Mouse (Mus musculus) lung, embryonic 14.5 days (tissue): ENCODE data around the gene Apof. TPM values are rescaled to one million over a fixed set of nuclear protein-coding genes. Genes with fewer than 3 reads are reported as not detected.

Experiments used
- ATAC-seq: fragments of 200-750 bp; cut with Nextera tagmentation; 2 replicates; pipeline ENCODE4 v1.8.0; 2017; ENCODE audit warnings: mild to moderate bottlenecking, moderate TSS enrichment, moderate library complexity; ENCODE audit not compliant: insufficient read depth
- DNase-seq: peaks from one replicate; pipeline ENCODE4 v3.0.0-alpha.2; 2015
- H3K27ac ChIP-seq: fragments of 300-500 bp; sonication (generic); 2 replicates; pipeline ENCODE4 v1.5.1; 2014; ENCODE audit warnings: low read depth, mild to moderate bottlenecking, moderate library complexity
- H3K27me3 ChIP-seq: fragments of 300-500 bp; sonication (generic); 2 replicates; pipeline ENCODE4 v1.6.1; 2014; ENCODE audit warnings: low read length, control low read depth; ENCODE audit not compliant: insufficient read depth
- H3K36me3 ChIP-seq: fragments of 300-500 bp; sonication (generic); 2 replicates; pipeline ENCODE4 v1.6.1; 2014; ENCODE audit warnings: control low read depth; ENCODE audit not compliant: insufficient read depth
- H3K4me1 ChIP-seq: fragments of 300-500 bp; sonication (generic); 2 replicates; pipeline ENCODE4 v1.6.1; 2014; ENCODE audit warnings: antibody characterized with exemption, control low read depth; ENCODE audit not compliant: insufficient read depth
- H3K4me2 ChIP-seq: fragments of 300-500 bp; sonication (generic); 2 replicates; pipeline ENCODE4 v1.6.1; 2014; ENCODE audit warnings: mild to moderate bottlenecking
- H3K4me3 ChIP-seq: fragments of 300-500 bp; sonication (generic); 2 replicates; pipeline ENCODE4 v1.5.1; 2014; ENCODE audit warnings: low read depth, low read length
- H3K9ac ChIP-seq: fragments of 300-500 bp; sonication (generic); 2 replicates; pipeline ENCODE4 v1.6.1; 2014
- H3K9me3 ChIP-seq: fragments of 300-500 bp; sonication (generic); 2 replicates; pipeline ENCODE4 v1.6.1; 2016; ENCODE audit warnings: low read depth, low read length, control low read depth
- CTCF ChIP-seq: IDR thresholded peaks from 2 replicates; pipeline ENCODE4 v1.5.1; 2016; ENCODE audit warnings: antibody characterized with exemption, low read depth
- WGBS: fragments of 180-500 bp; shearing (Covaris S2); extraction: QIAGEN DNeasy Blood & Tissue Kit; methylation state at CpG from one replicate; pipeline ENCODE4 v1.1.7; 2014; 5-methylcytosine and 5-hydroxymethylcytosine counted together
- polyA plus RNA-seq: library from polyadenylated mRNA; unstranded; fragments of >200 nt; fragmentation: Nextera tagmentation; extraction: Ambion mirVana; gene quantifications from 2 replicates; pipeline ENCODE4 v1.2.1, GENCODE M21; 2014

Apof gene
- polyA plus RNA-seq, 1 experiment from 2014 or later = not detected

DNA sequence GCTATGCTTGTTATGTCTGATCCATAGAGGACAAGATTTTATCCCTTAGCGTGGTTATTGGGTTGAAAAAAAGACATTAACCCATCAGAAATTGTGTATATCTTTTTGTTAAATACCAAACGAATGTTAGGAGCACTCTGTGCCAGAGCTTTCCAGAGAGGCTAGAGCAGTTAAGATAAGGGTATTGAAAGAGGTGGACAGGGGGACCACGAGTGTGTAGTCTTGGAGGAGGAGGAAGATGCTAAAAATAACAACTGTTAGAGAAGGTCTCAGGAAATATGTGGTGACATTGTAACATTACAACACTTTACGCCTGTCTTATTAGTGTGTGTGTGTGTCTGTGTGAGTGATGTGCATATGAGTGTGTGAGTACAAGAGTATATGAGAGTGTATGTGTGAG, 42.4 kb downstream of the Apof start:
- H3K27ac ChIP-seq = no peak overlapping the region

DNA sequence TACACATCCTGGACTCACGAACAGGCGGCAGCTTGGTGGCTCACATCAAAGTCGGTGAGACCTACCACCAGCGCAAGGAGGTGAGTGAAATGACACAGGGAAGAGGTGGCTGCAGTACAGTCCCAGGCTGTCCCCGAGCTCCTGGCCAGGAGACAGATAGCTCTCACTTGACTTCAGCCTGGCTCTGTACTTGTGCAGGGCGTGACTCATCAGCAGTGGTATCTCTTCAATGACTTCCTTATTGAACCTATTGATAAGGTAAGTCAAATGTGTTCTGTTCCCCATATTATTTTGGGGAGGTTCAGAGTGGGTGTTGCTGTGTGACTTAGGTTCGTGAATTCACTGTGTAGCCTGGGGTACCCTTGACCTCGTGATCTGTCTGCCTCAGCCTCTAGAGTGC, 47.1 kb downstream of the Apof start:
- Histone ChIP-seq H3K4me3 (no peak overlapping the region), H3K36me3 (peaks cover 81% of the 10 kb centered on the region), H3K9ac (no peak overlapping the region), H3K4me2 (no peak overlapping the region), H3K27me3 (no peaks in the 10 kb centered on the region), H3K9me3 (no peaks in the 10 kb centered on the region), H3K4me1 (no peaks in the 10 kb centered on the region), H3K27ac (no peak overlapping the region)
- DNase-seq = no peak
- no peak for TF ChIP-seq CTCF
- 91% methylated on average over 8 of the region's 8 CpGs for WGBS
- no peak for ATAC-seq

More for the DNA sequence above, 42.4 kb downstream of the Apof start:
- no peak overlapping the region for H3K9ac ChIP-seq
- no peak overlapping the region for H3K4me3 ChIP-seq
- H3K9me3 ChIP-seq = no peaks in the 10 kb centered on the region
- H3K27me3 ChIP-seq = no peaks in the 10 kb centered on the region
- WGBS = 62% methylated on average over 4 of the region's 4 CpGs
- peaks cover 72% of the 10 kb centered on the region for H3K36me3 ChIP-seq
- TF ChIP-seq CTCF = no peak
- DNase-seq = no peak
- peaks cover 4% of the 10 kb centered on the region for H3K4me1 ChIP-seq
- H3K4me2 ChIP-seq = no peak overlapping the region
- ATAC-seq = no peak

Other genes starting within 250 kb of the Apof start
- 921 and 936 TPM in 2 replicates for gene Naca, start 233.1 kb upstream of the Apof start, polyA plus RNA-seq
- 548 and 570 TPM in 2 replicates for gene Ptges3, start 209.7 kb upstream of the Apof start, polyA plus RNA-seq
- gene Atp5b, start 185.4 kb upstream of the Apof start, polyA plus RNA-seq = 2,183 and 2,273 TPM in 2 replicates
- gene Baz2a, start 177.1 kb upstream of the Apof start, polyA plus RNA-seq = 23.9 and 26.2 TPM in 2 replicates
- gene Rbms2, start 88.4 kb upstream of the Apof start, polyA plus RNA-seq = 26.5 and 27.6 TPM in 2 replicates
- 1.8 and 2.3 TPM in 2 replicates for gene Gls2, start 74.2 kb upstream of the Apof start, polyA plus RNA-seq
- 27.3 and 29.9 TPM in 2 replicates for gene Spryd4, start 56.9 kb upstream of the Apof start, polyA plus RNA-seq
- gene Mip, start 42.8 kb upstream of the Apof start, polyA plus RNA-seq = not detected in 2 replicates
- 70.2 and 71.5 TPM in 2 replicates for gene Timeless, start 36.6 kb upstream of the Apof start, polyA plus RNA-seq
- 0.18 and 0.67 TPM in 2 replicates for gene Apon, start 14.6 kb upstream of the Apof start, polyA plus RNA-seq
- gene Stat2, start 1.9 kb downstream of the Apof start, polyA plus RNA-seq = 13.1 and 13.8 TPM in 2 replicates
- gene Il23a, start 30.1 kb downstream of the Apof start, polyA plus RNA-seq = 0.17 and 0.41 TPM in 2 replicates
- 33.4 and 36.2 TPM in 2 replicates for gene Pan2, start 34.7 kb downstream of the Apof start, polyA plus RNA-seq
- 317 and 336 TPM in 2 replicates for gene Cnpy2, start 53.8 kb downstream of the Apof start, polyA plus RNA-seq
- 205 and 211 TPM in 2 replicates for gene Cs, start 69.1 kb downstream of the Apof start, polyA plus RNA-seq
- gene Coq10a, start 100.3 kb downstream of the Apof start, polyA plus RNA-seq = 12.8 and 14.5 TPM in 2 replicates
- 15.8 and 17.0 TPM in 2 replicates for gene Ankrd52, start 108.4 kb downstream of the Apof start, polyA plus RNA-seq
- 0.18 TPM in 1 of 2 replicates, not detected in the other for gene Slc39a5, start 132.6 kb downstream of the Apof start, polyA plus RNA-seq
- 77.1 and 83.1 TPM in 2 replicates for gene Nabp2, start 142.8 kb downstream of the Apof start, polyA plus RNA-seq
- 32.8 and 33.5 TPM in 2 replicates for gene Rnf41, start 143.0 kb downstream of the Apof start, polyA plus RNA-seq
- 81.1 and 89.6 TPM in 2 replicates for gene Smarcc2, start 190.6 kb downstream of the Apof start, polyA plus RNA-seq
- gene Myl6, start 225.5 kb downstream of the Apof start, polyA plus RNA-seq = 1,221 and 1,238 TPM in 2 replicates
- 3.0 and 4.4 TPM in 2 replicates for gene Myl6b, start 230.0 kb downstream of the Apof start, polyA plus RNA-seq